Mouse (Mus musculus) layer of hippocampus, adult 9-11 months (tissue): ENCODE results near the gene Fitm1.

Experiments
- DNase-seq: peaks from one replicate; pipeline ENCODE4 v3.0.0; 2022

Fitm1 gene

GRCm38 (mm10) chr14:55575302-55575701 lies at the start of gene Fitm1:
Gene Fitm1 (plus strand): TSS chr14:55575617.
- DNase-seq = no peak

GRCm38 (mm10) chr14:55526674-55527073 lies 48.7 kb upstream of the Fitm1 start:
- no peak for DNase-seq

GRCm38 (mm10) chr14:55527940-55528339 lies 47.5 kb upstream of the Fitm1 start:
- DNase-seq = no peak

GRCm38 (mm10) chr14:55536116-55536745 lies 39.2 kb upstream of the Fitm1 start:
- peak; percentile 44 for DNase-seq

GRCm38 (mm10) chr14:55540067-55540786 lies 35.2 kb upstream of the Fitm1 start, which contains the start of gene Pck2:
Gene Pck2 (plus strand): TSS chr14:55540266.
- peak; percentile 88 for DNase-seq

GRCm38 (mm10) chr14:55540787-55541321 lies 34.6 kb upstream of the Fitm1 start:
- DNase-seq = peak; percentile 71

GRCm38 (mm10) chr14:55542268-55542667 lies 33.1 kb upstream of the Fitm1 start:
- DNase-seq = no peak

- DNase-seq = no peak
These were observed 31.1 kb upstream of the Fitm1 start for GRCm38 (mm10) chr14:55544334-55544733.

- DNase-seq = no peak
These were observed 25.2 kb upstream of the Fitm1 start for GRCm38 (mm10) chr14:55550191-55550590.

GRCm38 (mm10) chr14:55551347-55551746 lies 24.1 kb upstream of the Fitm1 start:
- DNase-seq = no peak

GRCm38 (mm10) chr14:55551794-55552193 lies 23.6 kb upstream of the Fitm1 start:
- DNase-seq = no peak

GRCm38 (mm10) chr14:55554635-55555034 lies 20.8 kb upstream of the Fitm1 start:
- no peak for DNase-seq

GRCm38 (mm10) chr14:55555788-55556187 lies 19.6 kb upstream of the Fitm1 start:
- DNase-seq = no peak

- peak; percentile 76 for DNase-seq
These were observed 18.4 kb upstream of the Fitm1 start for GRCm38 (mm10) chr14:55557003-55557402.

GRCm38 (mm10) chr14:55557587-55557986 lies 17.8 kb upstream of the Fitm1 start:
- DNase-seq = no peak

GRCm38 (mm10) chr14:55558740-55559448 lies 16.5 kb upstream of the Fitm1 start:
- DNase-seq = no peak

- DNase-seq = peak; percentile 89
These were observed 15.6 kb upstream of the Fitm1 start, which contains the start of gene Dcaf11 for GRCm38 (mm10) chr14:55559799-55560201. Gene Dcaf11 (plus strand): TSS chr14:55560006.

GRCm38 (mm10) chr14:55560202-55561073 lies 15.0 kb upstream of the Fitm1 start, which contains the start of gene A730061H03Rik:
Gene A730061H03Rik (minus strand): TSS chr14:55560406.
- peak; percentile 100 for DNase-seq

GRCm38 (mm10) chr14:55561860-55562259 lies 13.6 kb upstream of the Fitm1 start:
- no peak for DNase-seq

GRCm38 (mm10) chr14:55563249-55563648 lies 12.2 kb upstream of the Fitm1 start:
- DNase-seq = no peak

- no peak for DNase-seq
These were observed 9.7 kb upstream of the Fitm1 start for GRCm38 (mm10) chr14:55565748-55566147.

- no peak for DNase-seq
These were observed 7.9 kb upstream of the Fitm1 start for GRCm38 (mm10) chr14:55567496-55567895.
